Mouse (Mus musculus): Measurements from ENCODE around the gene Nt5dc3. TPM values are rescaled to one million over a fixed set of nuclear protein-coding genes. Genes with fewer than 3 reads are reported as not detected.

Gene Nt5dc3
- polyA plus RNA-seq, 1 experiment from 2014 or later, result 1.8 TPM

GRCm38 (mm10) chr10:86784126-86784675 lies 5.4 kb downstream of the Nt5dc3 start:
- H3K27ac ChIP-seq (ENCODE audit: low read length), result no peak overlapping the region
- no peak overlapping the region for H3K4me3 ChIP-seq (replicated peaks; ENCODE audit: low read length)
- no peaks in the 10 kb centered on the region for H3K9me3 ChIP-seq (replicated peaks; ENCODE audit: control insufficient read depth, low read length)
- H3K4me2 ChIP-seq (ENCODE audit: low read depth, low read length), result no peak overlapping the region
- H3K4me1 ChIP-seq (ENCODE audit: control insufficient read depth, insufficient read depth, low read length), result peaks cover 13% of the 10 kb centered on the region; the same call in 1 of the 2 replicates
- H3K27me3 ChIP-seq (ENCODE audit: control insufficient read depth, insufficient read depth, low read length), result no peaks in the 10 kb centered on the region
- ATAC-seq (ENCODE audit: insufficient read depth, low FRiP score), result no peak
- H3K36me3 ChIP-seq (ENCODE audit: control insufficient read depth, insufficient read depth, low read length), result no peaks in the 10 kb centered on the region
- 80% methylated on average over 5 of the region's 5 CpGs for WGBS
- H3K9ac ChIP-seq (ENCODE audit: low read length), result no peak overlapping the region

GRCm38 (mm10) chr10:86785396-86785795 lies 6.6 kb downstream of the Nt5dc3 start:
- H3K4me1 ChIP-seq (ENCODE audit: control insufficient read depth, insufficient read depth, low read length), result peaks cover 10% of the 10 kb centered on the region; the same call in 1 of the 2 replicates
- H3K9me3 ChIP-seq (replicated peaks; ENCODE audit: control insufficient read depth, low read length), result no peaks in the 10 kb centered on the region
- ATAC-seq (ENCODE audit: insufficient read depth, low FRiP score), result no peak
- no peak overlapping the region for H3K27ac ChIP-seq (ENCODE audit: low read length)
- H3K27me3 ChIP-seq (ENCODE audit: control insufficient read depth, insufficient read depth, low read length), result no peaks in the 10 kb centered on the region
- WGBS, result 56% methylated on average over 2 of the region's 2 CpGs
- H3K9ac ChIP-seq (ENCODE audit: low read length), result no peak overlapping the region
- no peak overlapping the region for H3K4me3 ChIP-seq (replicated peaks; ENCODE audit: low read length)
- no peak overlapping the region for H3K4me2 ChIP-seq (ENCODE audit: low read depth, low read length)
- H3K36me3 ChIP-seq (ENCODE audit: control insufficient read depth, insufficient read depth, low read length), result no peaks in the 10 kb centered on the region

GRCm38 (mm10) chr10:86786083-86786482 lies 7.3 kb downstream of the Nt5dc3 start:
- 69% methylated on average over 5 of the region's 5 CpGs for WGBS
- no peaks in the 10 kb centered on the region for H3K27me3 ChIP-seq (ENCODE audit: control insufficient read depth, insufficient read depth, low read length)
- no peak overlapping the region for H3K4me3 ChIP-seq (replicated peaks; ENCODE audit: low read length)
- H3K27ac ChIP-seq (ENCODE audit: low read length), result no peak overlapping the region
- H3K36me3 ChIP-seq (ENCODE audit: control insufficient read depth, insufficient read depth, low read length), result no peaks in the 10 kb centered on the region
- H3K4me1 ChIP-seq (ENCODE audit: control insufficient read depth, insufficient read depth, low read length), result peaks cover 6% of the 10 kb centered on the region; the same call in 1 of the 2 replicates
- no peaks in the 10 kb centered on the region for H3K9me3 ChIP-seq (replicated peaks; ENCODE audit: control insufficient read depth, low read length)
- ATAC-seq (ENCODE audit: insufficient read depth, low FRiP score), result no peak
- no peak overlapping the region for H3K4me2 ChIP-seq (ENCODE audit: low read depth, low read length)
- no peak overlapping the region for H3K9ac ChIP-seq (ENCODE audit: low read length)

- WGBS, result 43% methylated on average over 5 of the region's 5 CpGs
- no peak overlapping the region for H3K9ac ChIP-seq (ENCODE audit: low read length)
- no peaks in the 10 kb centered on the region for H3K36me3 ChIP-seq (ENCODE audit: control insufficient read depth, insufficient read depth, low read length)
- H3K9me3 ChIP-seq (replicated peaks; ENCODE audit: control insufficient read depth, low read length), result no peaks in the 10 kb centered on the region
- H3K27ac ChIP-seq (ENCODE audit: low read length), result no peak overlapping the region
- H3K4me3 ChIP-seq (replicated peaks; ENCODE audit: low read length), result no peak overlapping the region
- no peak for ATAC-seq (ENCODE audit: insufficient read depth, low FRiP score)
- peaks cover 10% of the 10 kb centered on the region for H3K4me1 ChIP-seq (ENCODE audit: control insufficient read depth, insufficient read depth, low read length)
- H3K27me3 ChIP-seq (ENCODE audit: control insufficient read depth, insufficient read depth, low read length), result no peaks in the 10 kb centered on the region
- no peak overlapping the region for H3K4me2 ChIP-seq (ENCODE audit: low read depth, low read length)
Measured at GRCm38 (mm10) chr10:86788193-86788592, 9.4 kb downstream of the Nt5dc3 start.

- Histone ChIP-seq H3K27ac (ENCODE audit: low read length) (no peak overlapping the region), H3K9ac (ENCODE audit: low read length) (no peak overlapping the region), H3K4me1 (ENCODE audit: control insufficient read depth, insufficient read depth, low read length) (peaks cover 17% of the 10 kb centered on the region), H3K36me3 (ENCODE audit: control insufficient read depth, insufficient read depth, low read length) (no peaks in the 10 kb centered on the region), H3K27me3 (ENCODE audit: control insufficient read depth, insufficient read depth, low read length) (no peaks in the 10 kb centered on the region), H3K4me2 (ENCODE audit: low read depth, low read length) (no peak overlapping the region), H3K4me3 (replicated peaks; ENCODE audit: low read length) (no peak overlapping the region), H3K9me3 (replicated peaks; ENCODE audit: control insufficient read depth, low read length) (no peaks in the 10 kb centered on the region)
- ATAC-seq (ENCODE audit: insufficient read depth, low FRiP score), result no peak
- 87% methylated on average over 7 of the region's 7 CpGs for WGBS
Measured at GRCm38 (mm10) chr10:86789146-86789672, 10.4 kb downstream of the Nt5dc3 start.

GRCm38 (mm10) chr10:86791507-86792184 lies 12.8 kb downstream of the Nt5dc3 start:
- Histone ChIP-seq H3K9me3 (replicated peaks; ENCODE audit: control insufficient read depth, low read length) (no peaks in the 10 kb centered on the region), H3K27ac (ENCODE audit: low read length) (no peak overlapping the region), H3K4me2 (ENCODE audit: low read depth, low read length) (no peak overlapping the region), H3K27me3 (ENCODE audit: control insufficient read depth, insufficient read depth, low read length) (no peaks in the 10 kb centered on the region), H3K4me3 (replicated peaks; ENCODE audit: low read length) (no peak overlapping the region), H3K36me3 (ENCODE audit: control insufficient read depth, insufficient read depth, low read length) (no peaks in the 10 kb centered on the region), H3K4me1 (ENCODE audit: control insufficient read depth, insufficient read depth, low read length) (peaks cover 17% of the 10 kb centered on the region), H3K9ac (ENCODE audit: low read length) (no peak overlapping the region)
- ATAC-seq (ENCODE audit: insufficient read depth, low FRiP score), result 0 out of 2 replicates have a peak, but pooled peaks have one; percentile 19
- 50% methylated on average over 7 of the region's 7 CpGs for WGBS

GRCm38 (mm10) chr10:86793509-86793951 lies 14.7 kb downstream of the Nt5dc3 start:
- Histone ChIP-seq H3K4me3 (replicated peaks; ENCODE audit: low read length) (no peak overlapping the region), H3K27me3 (ENCODE audit: control insufficient read depth, insufficient read depth, low read length) (no peaks in the 10 kb centered on the region), H3K4me1 (ENCODE audit: control insufficient read depth, insufficient read depth, low read length) (peaks cover 17% of the 10 kb centered on the region), H3K9me3 (replicated peaks; ENCODE audit: control insufficient read depth, low read length) (no peaks in the 10 kb centered on the region), H3K27ac (ENCODE audit: low read length) (no peak overlapping the region), H3K4me2 (ENCODE audit: low read depth, low read length) (no peak overlapping the region), H3K9ac (ENCODE audit: low read length) (no peak overlapping the region), H3K36me3 (ENCODE audit: control insufficient read depth, insufficient read depth, low read length) (no peaks in the 10 kb centered on the region)
- ATAC-seq (ENCODE audit: insufficient read depth, low FRiP score), result no peak
- 51% methylated on average over 2 of the region's 2 CpGs for WGBS

GRCm38 (mm10) chr10:86794196-86794595 lies 15.4 kb downstream of the Nt5dc3 start:
- H3K4me2 ChIP-seq (ENCODE audit: low read depth, low read length), result no peak overlapping the region
- no peak overlapping the region for H3K4me3 ChIP-seq (replicated peaks; ENCODE audit: low read length)
- WGBS, result 82% methylated on average over 4 of the region's 4 CpGs
- H3K27me3 ChIP-seq (ENCODE audit: control insufficient read depth, insufficient read depth, low read length), result no peaks in the 10 kb centered on the region
- no peaks in the 10 kb centered on the region for H3K36me3 ChIP-seq (ENCODE audit: control insufficient read depth, insufficient read depth, low read length)
- H3K9me3 ChIP-seq (replicated peaks; ENCODE audit: control insufficient read depth, low read length), result no peaks in the 10 kb centered on the region
- ATAC-seq (ENCODE audit: insufficient read depth, low FRiP score), result no peak
- peaks cover 17% of the 10 kb centered on the region for H3K4me1 ChIP-seq (ENCODE audit: control insufficient read depth, insufficient read depth, low read length)
- H3K9ac ChIP-seq (ENCODE audit: low read length), result no peak overlapping the region
- H3K27ac ChIP-seq (ENCODE audit: low read length), result no peak overlapping the region

- no peak overlapping the region for H3K4me3 ChIP-seq (replicated peaks; ENCODE audit: low read length)
- H3K36me3 ChIP-seq (ENCODE audit: control insufficient read depth, insufficient read depth, low read length), result no peaks in the 10 kb centered on the region
- no peaks in the 10 kb centered on the region for H3K27me3 ChIP-seq (ENCODE audit: control insufficient read depth, insufficient read depth, low read length)
- no peak for ATAC-seq (ENCODE audit: insufficient read depth, low FRiP score)
- H3K9me3 ChIP-seq (replicated peaks; ENCODE audit: control insufficient read depth, low read length), result no peaks in the 10 kb centered on the region
- H3K27ac ChIP-seq (ENCODE audit: low read length), result no peak overlapping the region
- no peak overlapping the region for H3K9ac ChIP-seq (ENCODE audit: low read length)
- no peak overlapping the region for H3K4me2 ChIP-seq (ENCODE audit: low read depth, low read length)
- peaks cover 17% of the 10 kb centered on the region for H3K4me1 ChIP-seq (ENCODE audit: control insufficient read depth, insufficient read depth, low read length)
- WGBS, result 88% methylated on average over 9 of the region's 9 CpGs
Measured at GRCm38 (mm10) chr10:86794794-86795535, 16.2 kb downstream of the Nt5dc3 start.
